Mouse (Mus musculus): ENCODE results near the gene Rnf220.
A peak's percentile ranks its signal among the peaks of the same experiment; 100 is the strongest.

Rnf220 gene

DNA sequence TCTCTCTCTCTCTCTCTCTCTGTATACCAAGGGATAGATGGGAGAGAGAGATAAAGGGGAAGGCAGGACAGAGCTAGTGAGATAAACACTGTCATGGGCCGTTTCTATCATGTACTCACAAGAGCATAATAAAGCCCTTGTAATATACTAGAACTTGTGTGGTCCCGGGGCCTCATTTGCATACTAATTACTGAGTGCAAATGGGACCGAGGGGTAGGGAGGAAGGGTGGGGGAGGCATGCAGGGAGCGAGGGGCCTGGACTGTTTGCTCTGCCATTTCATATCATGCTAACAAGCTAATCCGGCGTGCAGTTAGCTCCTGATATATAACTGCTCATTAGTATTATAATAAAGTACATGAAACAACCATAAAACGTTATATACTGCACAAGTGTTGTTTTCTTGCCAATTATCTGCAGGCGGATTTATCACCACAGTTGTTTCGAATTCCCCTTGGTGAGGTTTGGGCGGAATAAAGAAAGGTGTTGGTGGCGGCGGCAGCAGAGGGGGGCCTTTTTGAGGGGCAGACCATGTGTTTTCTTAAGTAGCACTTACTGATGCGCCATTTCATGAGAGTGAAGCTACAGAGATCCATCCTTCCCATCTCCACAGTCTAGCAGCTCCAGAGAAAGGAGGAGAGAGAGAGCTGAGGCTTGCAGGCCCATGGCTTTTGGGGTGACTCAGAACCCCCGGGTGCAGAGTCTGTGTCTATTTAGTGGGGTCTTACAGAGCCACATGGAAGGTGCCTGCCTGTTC lies 116.9 kb downstream of the Rnf220 start:
- DNase-seq (ENCODE audit: low read depth, low spot score), result no peak

- DNase-seq (ENCODE audit: low read depth, low spot score), result no peak
These were observed 122.7 kb downstream of the Rnf220 start for GRCm38 (mm10) chr4:117374078-117374540.

DNA sequence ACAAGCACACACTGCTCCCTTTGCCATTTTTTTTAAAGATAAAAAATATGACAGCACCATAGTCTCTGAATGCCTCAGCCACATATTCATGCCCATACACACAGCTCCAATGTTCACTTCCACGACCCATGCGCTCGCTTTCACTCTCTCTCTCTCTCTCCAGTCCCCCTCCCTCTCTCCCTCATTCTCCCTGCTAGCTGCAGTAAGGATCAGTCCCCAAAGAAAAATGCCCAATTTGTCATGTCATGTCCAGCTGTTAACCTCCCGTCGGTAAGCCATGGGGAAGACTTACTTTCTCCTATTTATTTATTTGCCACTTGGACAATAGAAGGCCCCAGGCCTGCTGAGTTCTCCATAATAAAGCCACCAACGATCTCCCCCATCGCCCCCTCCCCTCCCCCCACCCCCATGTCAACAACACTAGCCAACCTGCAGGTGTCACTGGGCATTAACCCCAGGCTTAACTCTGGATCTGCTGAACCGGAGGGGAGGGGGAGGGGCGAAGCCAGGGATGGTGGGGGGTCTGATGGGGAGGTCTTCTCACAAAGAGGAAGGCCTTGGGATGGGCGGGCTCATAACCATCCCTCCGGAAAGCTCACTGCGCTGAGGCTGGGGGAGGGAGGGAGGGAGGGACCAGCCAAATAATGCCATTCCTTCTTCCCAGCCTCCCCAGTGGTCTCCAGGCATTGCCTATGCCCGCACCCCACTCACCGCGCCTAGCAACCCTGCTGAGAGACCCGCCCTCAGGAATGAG lies 123.4 kb downstream of the Rnf220 start:
- peak; percentile 46 for DNase-seq (ENCODE audit: low read depth, low spot score)

DNA sequence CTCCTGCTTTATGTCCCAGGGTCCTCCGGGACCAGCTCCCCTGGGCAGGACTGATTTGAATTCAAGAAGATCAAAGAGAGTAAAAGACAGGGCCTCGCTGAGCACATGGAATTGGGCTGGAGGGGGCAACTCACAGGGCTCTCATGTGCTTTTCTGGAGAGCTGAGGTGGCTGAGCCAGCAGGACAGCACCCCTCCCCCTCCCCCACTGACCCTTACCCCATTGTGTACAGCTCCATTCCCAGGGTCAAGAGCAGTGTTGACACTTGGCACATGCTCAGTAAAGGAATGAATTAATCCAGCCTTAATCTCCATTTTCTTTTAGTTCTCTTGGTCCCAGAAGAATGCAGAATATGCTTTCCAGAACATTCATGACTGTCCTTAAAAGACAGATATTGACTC lies 125.0 kb downstream of the Rnf220 start:
- DNase-seq (ENCODE audit: low read depth, low spot score), result no peak

DNA sequence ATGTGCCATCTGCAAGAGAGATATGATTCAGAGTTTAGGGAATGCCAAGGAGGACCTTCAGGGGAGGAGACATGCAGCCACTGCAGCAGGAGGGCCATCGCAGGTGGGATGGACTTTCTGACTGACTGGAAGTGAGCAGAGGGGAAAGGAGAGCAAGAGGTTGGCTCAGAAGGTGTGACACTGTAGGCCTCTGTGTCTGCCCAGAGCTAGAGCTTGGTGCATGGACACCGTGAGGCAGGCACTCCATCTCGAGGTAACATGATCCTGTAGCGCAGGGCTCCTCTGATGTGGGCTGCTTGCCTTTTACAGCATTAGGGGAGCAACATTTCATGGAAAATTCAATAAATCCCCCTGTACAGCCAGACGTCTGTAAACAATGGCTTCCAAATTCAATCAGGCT lies 126.5 kb downstream of the Rnf220 start:
- peak; percentile 55 for DNase-seq (ENCODE audit: low read depth, low spot score)

- no peak for DNase-seq (ENCODE audit: low read depth, low spot score)
These were observed 127.3 kb downstream of the Rnf220 start for GRCm38 (mm10) chr4:117369571-117369970.

DNA sequence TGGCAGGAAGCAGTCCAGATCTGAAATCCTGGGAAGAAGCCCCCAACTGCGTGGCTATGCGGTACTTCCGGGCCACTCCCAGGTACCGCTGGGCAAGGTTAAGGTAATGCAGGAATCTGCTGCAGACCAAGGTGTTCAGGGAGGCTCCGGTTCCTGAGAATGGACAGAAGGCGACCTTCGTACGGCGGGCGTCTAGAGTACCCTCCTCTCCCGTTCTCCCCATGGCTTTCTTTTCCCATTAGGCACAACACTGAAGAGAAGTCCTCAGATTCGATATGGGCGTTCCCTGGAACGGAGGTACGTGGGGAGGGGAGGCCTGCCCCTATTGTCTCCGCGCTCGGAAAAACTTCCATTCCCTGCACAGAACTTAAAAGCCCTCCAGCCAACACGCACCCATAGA lies 129.5 kb downstream of the Rnf220 start:
- no peak for DNase-seq (ENCODE audit: low read depth, low spot score)

GRCm38 (mm10) chr4:117362085-117362484 lies 134.8 kb downstream of the Rnf220 start:
- no peak for DNase-seq (ENCODE audit: low read depth, low spot score)

DNA sequence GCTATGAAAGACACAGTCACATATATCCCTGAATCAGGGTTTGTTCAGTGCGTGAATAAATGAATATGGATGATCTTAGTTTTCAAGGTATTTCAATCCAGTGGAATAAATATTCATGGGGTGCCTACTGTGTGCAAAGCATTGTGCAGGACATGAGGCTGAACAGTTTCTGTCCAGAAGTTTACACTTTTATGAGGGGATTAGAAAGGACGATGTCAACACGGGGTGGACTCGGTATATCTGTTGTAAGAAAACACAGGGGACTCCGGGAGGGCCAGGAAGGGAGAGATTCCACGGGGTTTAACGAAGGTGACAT lies 135.3 kb downstream of the Rnf220 start:
- no peak for DNase-seq (ENCODE audit: low read depth, low spot score)

- DNase-seq (ENCODE audit: low read depth, low spot score), result no peak
These were observed 135.9 kb downstream of the Rnf220 start for GRCm38 (mm10) chr4:117360713-117361557.

DNA sequence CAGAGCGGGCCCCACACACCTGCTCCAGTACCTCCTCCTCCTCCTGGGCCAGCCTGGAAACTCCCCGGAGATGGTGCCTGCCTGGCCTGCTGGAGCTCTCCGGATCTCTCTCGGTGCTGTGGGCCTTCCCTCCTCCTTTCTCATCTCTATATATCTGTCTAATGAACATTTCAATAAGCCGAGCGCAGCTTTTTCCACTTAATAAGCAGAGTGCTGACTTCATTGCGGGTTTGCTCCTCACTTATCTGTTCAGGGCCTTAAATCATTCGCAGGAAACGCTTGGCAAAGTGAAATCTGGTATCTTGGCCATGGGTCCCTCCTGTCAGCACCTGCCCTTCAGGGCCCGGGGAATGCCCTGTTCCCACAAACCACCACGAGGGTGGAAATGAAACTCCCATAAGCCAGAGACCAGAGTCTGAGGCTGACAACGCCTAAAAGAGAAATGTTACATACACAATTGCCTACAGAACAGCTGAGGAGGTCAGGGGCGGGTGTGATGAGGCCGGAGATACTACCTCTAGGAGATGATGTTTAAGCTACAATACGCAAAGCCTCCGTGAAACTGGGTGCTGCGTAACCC lies 137.0 kb downstream of the Rnf220 start:
- DNase-seq (ENCODE audit: low read depth, low spot score), result no peak

DNA sequence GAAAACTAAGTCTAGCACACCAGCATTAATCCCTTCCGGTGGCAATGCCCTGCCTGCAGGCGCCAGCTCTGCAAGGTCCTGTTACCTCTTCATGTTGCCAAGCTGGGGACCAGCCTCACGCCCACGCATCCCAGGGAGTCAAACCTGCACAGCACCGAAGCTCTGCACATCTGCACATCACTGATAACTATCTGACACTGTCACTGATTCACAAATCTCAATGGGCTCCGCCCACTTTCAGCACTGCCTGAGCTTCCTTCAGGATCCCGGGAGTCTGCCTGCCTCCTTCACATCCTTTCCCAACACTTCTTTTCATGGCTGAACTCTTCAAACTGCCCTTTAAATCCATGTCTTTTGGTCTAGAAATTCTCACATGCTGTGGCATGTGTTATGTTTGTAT lies 138.9 kb downstream of the Rnf220 start:
- no peak for DNase-seq (ENCODE audit: low read depth, low spot score)

DNA sequence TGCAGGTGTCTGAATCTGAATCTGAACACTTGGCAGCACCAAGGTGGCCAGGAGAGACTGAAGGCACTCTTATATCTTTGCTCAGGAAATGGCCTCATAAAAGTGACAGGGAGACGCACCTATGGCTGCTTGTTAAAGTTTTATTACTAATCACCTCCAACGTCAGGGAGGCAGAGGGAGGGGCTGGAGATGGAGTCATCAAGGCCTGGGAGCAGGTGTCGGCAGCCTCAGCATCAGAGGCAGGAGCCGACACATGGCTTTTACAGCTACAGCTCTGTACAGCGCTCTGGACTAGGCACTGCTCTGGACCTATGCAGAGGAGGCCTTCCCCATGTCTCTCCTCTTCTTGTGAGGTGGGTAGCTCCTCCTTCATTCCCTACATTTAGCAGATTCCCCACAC lies 139.7 kb downstream of the Rnf220 start:
- DNase-seq (ENCODE audit: low read depth, low spot score), result no peak

- no peak for DNase-seq (ENCODE audit: low read depth, low spot score)
These were observed 140.6 kb downstream of the Rnf220 start for GRCm38 (mm10) chr4:117356223-117356622.

- no peak for DNase-seq (ENCODE audit: low read depth, low spot score)
These were observed 142.2 kb downstream of the Rnf220 start for GRCm38 (mm10) chr4:117354651-117355050.

GRCm38 (mm10) chr4:117352957-117353356 lies 143.9 kb downstream of the Rnf220 start:
- no peak for DNase-seq (ENCODE audit: low read depth, low spot score)

GRCm38 (mm10) chr4:117352071-117352470 lies 144.8 kb downstream of the Rnf220 start:
- DNase-seq (ENCODE audit: low read depth, low spot score), result no peak

DNA sequence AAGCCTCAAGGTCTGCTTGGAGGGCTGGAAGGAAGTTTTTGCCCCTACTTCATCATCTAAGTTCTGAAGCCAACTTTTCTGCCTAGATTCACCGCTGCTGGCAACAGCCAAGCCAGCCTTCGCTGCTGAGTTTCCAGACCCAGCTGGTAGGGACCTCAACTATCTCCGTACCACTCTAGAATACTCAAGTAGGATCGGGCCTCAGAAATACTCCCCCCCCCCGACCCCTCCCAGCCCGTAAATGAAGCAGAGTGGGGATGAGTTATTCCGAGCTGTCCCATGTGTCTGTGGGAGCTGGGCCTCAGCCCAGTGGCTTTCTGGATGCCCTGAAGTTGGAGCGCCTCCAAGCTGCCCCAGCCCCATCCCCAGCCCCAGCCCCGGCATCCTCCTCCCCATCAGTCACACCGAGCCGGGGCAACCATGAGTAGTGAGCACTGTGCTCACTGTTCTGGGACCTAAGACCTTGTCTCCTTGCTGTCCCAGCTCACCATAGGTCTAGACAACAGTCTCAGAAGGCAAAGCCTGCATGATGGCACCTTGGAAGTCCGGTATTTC lies 146.6 kb downstream of the Rnf220 start:
- no peak for DNase-seq (ENCODE audit: low read depth, low spot score)

- DNase-seq (ENCODE audit: low read depth, low spot score), result no peak
These were observed 147.5 kb downstream of the Rnf220 start for GRCm38 (mm10) chr4:117349327-117349726.

- DNase-seq (ENCODE audit: low read depth, low spot score), result peak; percentile 35
These were observed 150.8 kb downstream of the Rnf220 start for GRCm38 (mm10) chr4:117346025-117346424.

GRCm38 (mm10) chr4:117343385-117343784 lies 153.5 kb downstream of the Rnf220 start:
- DNase-seq (ENCODE audit: low read depth, low spot score), result no peak

GRCm38 (mm10) chr4:117342751-117343150 lies 154.1 kb downstream of the Rnf220 start:
- DNase-seq (ENCODE audit: low read depth, low spot score), result no peak
